Mouse (Mus musculus) megakaryocyte-erythroid progenitor cell, adult 5-6 weeks (primary cell): ENCODE measurements around the gene Zfp839. TPM values are rescaled to one million over a fixed set of nuclear protein-coding genes. Genes with fewer than 3 reads are reported as not detected.

Experiments used
- ATAC-seq: replicated peaks from 2 replicates; pipeline ENCODE4 v1.8.0; 2016; ENCODE audit warnings: mild to moderate bottlenecking, inconsistent platforms; ENCODE audit not compliant: severe bottlenecking, poor library complexity, low FRiP score, low TSS enrichment
- total RNA-seq, 2 experiments: library from RNA; stranded (forward) in 1 of 2; stranded (reverse) in 1 of 2; fragments of 200-1000, 215-1000 nt in 1 of 2; fragments of >200 nt in 1 of 2; fragmentation: Nextera tagmentation in 1 of 2; gene quantifications; 2 replicates each; pipeline ENCODE4 v1.2.3; 2014 to 2017

The Zfp839 gene
- total RNA-seq (2014; fragmentation: Nextera tagmentation) (5.9 and 6.6 TPM in 2 replicates), total RNA-seq (2017) (3.8 and 5.4 TPM in 2 replicates)

DNA sequence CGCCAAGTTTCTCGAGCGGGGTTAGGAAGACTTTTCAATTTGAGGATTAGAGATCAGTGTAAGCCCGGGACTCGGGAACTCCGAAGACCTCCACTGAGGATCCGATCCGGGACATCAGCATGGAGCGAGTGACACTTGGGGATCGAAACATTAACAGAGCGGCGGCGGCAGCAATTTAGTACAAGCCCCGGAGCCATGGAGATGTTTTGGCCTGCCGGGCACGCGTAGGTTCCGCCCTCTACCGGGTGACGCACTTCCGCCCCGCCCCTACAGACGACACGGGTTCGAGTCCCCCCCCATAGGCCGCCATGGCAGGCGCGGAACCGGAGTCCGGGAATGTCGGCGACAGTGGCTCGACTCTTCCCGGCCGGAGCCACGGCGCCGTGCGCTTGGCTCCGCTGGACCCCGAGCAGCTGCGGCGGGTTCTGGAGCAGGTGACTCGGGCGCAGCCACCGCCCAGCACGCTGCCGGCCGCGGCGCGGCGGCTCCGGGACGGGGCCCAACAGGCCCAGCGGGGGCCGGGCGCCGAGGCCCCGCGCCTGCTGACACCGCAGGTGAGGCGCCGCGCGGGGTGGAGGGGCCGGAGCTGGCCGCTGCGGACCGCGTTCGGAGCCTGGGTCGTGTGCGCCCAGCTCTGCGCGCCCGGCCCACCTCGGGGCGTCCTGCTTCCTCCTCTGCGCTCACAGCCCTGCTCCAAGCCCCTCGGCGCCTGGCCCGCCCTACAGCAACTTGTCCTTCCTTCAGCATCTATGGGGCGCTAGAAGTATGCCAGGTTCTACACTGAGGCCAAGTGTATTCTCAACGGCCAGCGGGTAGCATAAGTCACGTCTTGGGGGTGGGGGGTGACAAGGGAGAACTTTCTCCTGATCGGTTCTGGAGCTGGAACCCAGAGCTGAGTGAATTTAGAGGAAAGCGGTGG is at the start of gene Zfp839:
Gene Zfp839 (plus strand): TSS at position 244 of the 919 bp plus-strand sequence.
- peak; percentile 46 for ATAC-seq

DNA sequence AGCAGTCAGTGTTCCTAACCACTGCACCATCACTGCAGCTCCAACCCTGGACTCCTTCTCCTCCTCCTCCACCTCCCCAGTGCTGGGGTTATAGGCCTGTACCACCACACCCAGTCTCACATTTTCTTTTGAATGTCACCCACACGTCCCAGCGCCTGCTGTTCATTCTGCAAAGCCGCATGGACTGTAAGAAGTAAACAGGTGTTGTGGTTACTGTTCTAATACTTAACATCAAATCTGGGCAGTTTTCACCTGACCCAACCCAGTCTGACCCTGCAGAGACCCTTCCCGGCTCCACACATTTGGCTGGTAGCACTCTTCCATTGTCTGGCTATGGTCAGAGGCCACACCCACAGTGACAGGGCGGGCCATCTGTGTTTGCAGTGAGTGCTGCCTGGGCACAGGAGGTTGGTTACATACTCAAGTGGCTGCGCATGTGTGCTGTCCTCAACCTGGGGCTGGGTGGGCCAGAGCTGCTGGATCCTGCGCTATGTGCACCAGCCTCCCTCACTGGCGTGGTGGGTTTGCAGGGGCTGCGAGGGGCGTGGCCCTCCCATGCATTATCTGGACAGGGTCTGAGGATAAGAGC is 48.1 kb upstream of the Zfp839 start:
- ATAC-seq: no peak

DNA sequence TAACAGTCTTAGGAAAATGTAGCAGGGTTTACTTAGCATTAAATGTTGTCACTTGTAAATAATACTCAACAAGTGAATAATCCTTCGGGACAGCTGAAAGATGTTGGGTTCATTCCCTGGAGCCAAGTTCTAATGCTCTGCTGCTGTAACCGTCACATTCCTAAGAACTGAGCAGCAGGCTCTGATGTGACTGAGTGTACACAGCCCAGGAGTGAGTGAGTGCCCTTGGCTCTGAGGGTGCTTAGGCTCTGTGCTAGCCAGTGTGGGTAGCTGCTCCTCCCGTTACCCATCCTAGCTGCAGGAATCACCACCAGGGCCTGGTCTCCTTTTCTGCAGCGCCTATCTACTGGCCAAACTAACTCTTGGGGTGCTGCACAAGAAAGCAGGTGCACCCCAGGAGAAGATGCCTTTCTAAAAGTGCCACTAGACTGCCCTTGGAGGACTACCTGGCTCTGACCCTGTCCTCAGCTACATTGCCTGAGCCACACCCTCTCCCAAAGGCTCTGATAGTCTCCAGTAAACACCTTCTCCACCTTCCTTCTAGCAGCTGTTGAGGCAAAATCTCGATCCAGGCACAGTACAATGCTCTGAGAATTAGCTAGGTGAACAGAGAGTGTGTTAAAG is 47.3 kb upstream of the Zfp839 start:
- ATAC-seq: no peak

DNA sequence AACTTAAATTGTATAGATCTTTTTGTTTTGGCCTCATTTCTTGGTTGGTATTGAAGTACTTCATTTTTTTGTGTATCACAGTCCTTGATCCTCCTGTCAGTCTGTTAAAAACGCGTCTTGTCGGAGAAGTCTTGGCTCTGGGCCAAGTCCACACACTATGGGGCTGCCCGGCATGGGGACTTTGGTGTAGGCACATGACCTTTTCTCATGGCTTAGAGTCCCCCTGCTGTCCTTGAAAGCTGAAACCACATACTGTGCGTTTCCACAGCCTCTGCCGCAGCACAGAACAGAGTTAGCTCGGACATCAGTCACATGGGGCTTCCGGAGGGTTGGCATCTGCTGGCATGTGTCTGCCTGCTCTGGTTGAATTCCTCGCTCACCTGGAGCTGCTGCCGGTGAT is 45.8 kb upstream of the Zfp839 start:
- ATAC-seq: no peak

DNA sequence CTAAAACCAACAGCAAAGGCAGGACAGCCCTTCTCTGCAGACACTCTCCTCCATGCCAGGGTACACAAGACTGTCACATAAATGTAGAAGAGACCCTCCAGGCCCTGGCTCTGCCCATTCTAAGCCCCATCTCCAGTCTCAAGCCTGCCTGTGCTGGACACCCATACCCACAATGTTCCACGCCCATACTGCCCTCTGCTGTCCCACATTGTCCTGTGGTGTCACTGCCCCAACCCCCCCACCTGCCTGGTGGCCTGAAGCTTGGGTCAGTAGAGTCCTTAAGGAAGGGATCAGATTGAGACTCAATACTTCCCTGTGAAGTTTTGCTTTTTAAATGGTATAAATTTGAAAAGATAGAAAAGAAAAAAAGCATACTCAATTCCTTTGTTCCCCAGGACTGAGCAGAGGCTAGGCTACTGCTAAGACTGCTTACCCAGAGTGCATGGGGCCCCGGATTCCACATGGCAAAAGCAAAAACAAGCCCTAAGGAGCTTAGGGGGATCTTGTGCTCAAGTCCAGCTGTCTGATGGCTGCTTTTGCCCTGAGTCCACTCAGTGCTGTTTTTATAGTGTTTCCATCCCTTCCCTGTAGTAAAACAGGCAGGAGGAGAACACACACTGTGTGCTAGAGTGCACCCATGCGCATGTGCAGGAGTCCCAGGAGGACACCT is 43.6 kb upstream of the Zfp839 start:
- no peak for ATAC-seq

DNA sequence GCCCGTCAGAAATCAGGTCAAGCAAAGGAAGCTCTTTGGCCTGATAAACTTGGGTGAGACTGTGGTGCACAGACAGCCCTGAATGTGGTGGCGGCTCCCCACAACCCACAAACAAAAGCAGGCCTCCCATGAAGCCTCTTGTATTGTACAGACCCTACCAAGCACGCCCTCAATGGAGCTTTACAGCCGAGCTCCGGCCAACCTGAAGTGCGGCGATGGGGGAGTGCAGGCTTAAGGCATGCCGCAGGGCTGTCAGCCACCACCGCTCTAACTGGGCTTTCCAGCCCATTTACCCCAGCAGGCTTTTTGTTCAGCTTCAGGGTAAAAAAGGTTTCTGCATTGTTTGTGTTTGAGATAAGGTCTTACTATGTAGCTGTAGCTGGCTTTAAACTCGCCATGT is 41.6 kb upstream of the Zfp839 start:
- ATAC-seq: no peak

DNA sequence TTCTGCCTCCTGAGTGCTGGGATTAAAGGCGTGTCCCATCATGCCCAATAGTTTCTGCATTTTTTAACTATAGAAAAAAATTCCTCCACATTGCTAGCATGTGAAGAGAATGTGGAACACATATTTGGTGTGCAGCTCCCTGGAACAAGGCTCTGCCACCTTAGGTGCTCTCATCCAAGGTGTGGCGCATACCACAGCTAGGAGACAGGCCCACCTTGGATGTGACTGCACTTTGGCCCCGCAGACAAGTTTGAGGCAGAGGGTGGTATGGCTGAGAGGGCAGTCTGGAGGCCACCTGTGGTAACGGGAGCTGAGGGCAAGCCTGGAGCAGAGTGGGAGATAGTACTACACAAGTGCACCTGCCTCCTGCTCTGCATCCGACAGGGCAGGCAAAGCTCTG is 41.2 kb upstream of the Zfp839 start:
- no peak for ATAC-seq

DNA sequence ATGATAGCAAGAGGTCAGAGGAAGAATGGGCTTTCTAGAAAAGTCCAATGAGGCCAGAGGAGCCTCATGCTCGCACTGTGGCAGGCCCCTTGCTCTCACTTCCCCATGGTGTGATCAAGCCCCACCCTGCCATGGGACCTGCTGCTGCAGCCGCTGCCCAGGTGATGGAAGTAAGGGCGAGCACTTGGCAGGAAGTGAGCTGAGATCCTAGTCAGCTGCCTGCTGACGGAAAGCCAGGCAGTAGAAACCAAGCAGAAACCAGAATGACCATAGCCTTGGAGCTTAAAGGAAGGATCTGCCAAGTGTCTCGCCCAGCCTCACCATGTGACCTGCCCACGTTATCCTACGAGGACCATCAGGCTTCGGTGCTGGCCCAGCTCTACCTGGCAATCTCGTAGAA is 36.9 kb upstream of the Zfp839 start:
- ATAC-seq: 0 out of 2 replicates have a peak, but pooled peaks have one; percentile 16

DNA sequence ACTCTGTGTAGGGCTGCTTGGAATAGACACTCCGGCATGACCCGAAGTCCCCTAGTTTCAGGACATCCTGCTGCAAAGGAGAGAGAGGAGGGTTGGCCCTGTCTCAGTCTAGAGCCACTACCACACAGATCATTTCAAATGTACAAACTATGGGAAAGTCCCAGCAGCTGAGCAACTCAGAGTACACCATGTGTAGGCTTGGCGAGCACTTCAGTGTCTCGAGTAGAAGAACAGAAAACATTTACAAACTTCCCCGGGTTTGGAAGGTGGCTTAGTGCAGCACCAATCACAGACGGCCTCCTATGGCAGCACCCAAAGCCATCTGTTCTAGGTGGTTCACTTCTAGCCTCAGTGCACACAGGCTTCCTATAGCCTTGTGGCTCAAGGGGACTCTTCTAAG is 36.4 kb upstream of the Zfp839 start:
- ATAC-seq: no peak

DNA sequence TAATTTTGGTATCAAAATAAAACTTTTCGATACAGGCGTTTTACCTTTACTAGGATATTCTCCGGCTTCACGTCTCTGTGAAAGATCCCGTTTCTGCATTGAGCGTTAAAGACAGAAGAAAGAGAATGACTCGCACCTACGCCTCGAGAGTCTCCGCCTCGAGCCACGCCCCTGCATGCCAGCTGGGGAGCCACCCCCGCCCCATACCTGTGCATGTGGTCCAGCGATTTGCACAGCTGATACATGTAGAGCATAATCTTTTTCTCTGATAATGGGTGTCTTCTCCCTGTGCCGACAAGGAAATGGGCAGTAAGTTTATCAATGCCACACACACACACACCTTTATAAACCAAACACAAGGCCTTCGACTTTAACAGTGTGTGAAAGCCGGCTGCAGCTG is 35.1 kb upstream of the Zfp839 start:
- no peak for ATAC-seq

DNA sequence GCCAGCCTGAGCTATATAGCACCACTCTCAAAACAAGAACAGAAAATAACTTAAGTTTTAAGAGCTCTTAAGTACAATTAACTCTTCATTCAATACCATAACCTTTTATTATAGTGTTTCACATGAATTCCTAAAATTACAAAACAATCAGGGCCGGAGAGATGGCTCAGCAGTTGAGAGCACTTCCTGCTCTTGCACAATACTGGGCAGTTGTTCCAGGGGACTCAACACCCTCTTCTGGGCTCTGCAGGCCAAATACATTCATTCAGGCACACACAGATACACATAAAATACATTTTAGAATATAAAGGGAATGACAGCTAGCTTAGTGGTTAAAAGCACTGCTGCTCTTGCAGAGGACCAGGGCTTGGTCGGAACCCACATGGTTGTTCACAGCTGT is 33.2 kb upstream of the Zfp839 start:
- no peak for ATAC-seq

DNA sequence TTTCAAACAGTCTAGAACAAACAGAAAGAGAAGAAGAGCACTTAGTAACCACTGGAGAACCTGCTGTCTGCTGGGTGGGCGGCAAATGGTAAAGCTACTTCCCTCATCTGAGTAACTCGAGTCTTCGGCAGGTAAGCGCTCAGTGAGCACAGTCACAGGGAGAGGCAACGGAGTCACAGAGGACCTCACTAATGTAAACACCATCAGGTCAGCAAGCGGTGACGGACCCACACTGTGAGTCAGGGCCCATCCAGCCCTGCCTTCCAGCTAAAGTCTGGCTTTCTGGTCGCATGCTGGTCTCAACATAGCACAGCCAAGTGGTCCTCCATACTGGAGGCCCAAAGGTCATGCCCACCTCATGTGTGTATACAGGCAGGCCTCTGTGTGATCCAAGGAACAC is 30.7 kb upstream of the Zfp839 start:
- no peak for ATAC-seq

DNA sequence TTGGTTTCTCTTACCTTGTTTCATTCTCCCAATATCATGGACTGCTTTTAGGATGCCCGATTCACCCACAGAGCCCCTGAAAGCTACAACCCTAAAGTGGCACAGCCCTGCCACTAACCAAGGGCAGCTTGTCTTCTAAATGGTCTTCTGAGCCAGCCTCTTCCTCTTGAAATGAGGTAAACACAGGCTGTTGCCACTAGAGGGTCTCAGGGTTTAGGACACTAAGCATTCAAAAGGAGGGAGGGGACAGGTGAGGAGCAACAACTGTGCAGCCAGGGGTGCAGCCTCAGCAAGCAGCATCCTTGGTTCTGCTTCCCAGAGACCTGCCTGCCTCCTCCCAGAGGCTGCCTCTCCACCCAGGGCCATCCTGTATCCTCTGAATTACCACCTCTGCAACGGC is 28.3 kb upstream of the Zfp839 start:
- no peak for ATAC-seq

DNA sequence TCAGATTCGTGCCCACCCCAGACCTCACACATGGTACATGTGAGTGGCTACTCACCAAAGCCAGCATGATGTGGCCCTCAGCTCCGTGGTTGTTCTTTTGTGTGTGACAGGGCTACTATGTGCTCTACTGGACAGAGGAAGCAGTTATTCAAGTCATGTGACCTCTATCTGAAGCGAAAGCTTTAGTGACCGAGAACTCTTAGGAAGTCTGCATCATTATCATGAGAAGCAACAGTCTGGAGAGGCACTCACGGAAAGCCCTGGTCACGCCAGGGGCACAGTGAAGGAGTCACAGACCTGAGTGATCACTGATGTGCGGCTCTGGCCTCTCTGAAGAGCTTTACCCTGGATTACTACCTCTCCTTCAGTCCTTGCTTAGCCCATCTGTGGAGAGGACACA is 27.7 kb upstream of the Zfp839 start:
- ATAC-seq: no peak

DNA sequence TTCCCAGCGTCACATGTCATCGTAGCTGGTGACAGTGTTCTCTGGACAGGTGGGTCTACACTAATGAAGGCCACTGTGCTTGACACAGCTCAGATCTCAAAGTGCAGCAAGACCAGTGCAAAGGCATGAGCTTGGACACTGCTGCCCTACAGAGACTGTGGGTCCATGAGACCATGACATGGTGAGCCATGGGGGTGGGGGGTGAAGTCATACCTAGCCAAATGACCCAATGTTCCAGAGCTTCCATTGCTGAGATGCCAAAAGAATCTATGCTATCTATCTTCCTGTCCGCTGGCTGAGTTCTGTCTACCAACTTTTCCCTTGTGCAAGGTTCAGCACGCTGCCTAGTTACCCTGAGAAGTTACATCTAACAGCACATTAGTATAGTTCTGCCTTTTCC is 21.1 kb upstream of the Zfp839 start:
- no peak for ATAC-seq

DNA sequence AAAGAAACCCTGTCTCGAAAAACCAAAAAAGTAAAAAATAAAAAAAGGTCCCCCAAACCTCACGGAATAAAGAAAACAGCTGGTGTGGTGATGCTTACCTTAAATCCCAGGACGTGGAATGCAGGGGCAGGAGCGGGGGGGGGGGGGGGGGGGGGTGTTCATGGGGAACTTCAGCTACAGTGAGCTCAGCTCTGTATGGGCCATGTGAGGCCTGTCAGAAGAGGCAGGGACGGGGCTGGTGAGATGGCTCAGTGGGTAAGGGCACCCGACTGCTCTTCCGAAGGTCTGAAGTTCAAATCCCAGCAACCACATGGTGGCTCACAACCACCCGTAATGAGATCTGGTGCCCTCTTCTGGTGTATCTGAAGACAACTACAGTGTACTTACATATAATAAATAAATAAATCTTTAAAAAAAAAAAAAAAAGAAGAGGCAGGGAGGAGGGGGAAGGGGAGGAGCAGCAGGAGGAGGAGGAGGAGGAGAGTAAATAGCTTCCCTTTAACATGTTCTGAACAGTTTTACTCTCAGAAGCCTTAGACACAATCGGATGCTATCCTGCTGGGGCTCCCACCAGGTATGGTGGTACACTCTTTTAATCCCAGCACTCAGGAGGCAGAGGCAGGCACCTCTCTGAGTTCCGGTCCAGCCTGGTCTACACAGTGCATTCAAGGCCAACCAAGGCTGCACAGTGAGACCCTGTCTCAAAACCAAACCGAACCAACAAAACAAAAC is 19.6 kb upstream of the Zfp839 start:
- ATAC-seq: no peak

DNA sequence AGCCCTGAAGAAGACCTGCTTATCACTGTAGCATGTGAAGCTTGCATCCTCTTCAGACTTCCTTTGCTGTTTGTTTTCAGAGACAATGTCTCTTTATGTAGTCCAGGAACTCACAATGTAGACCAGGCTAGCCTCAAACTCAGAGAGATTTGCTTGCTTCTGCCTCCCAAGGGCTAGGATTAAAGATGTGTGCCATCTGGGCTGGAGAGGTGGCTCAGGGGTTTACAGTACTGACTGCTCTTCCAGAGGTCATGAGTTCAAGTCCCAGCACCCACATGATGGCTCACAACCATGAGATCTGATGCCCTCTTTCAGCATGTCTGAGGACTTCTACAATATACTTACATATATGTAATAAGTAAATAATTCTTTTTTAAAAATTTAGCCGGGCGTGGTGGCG is 14.9 kb upstream of the Zfp839 start:
- no peak for ATAC-seq

DNA sequence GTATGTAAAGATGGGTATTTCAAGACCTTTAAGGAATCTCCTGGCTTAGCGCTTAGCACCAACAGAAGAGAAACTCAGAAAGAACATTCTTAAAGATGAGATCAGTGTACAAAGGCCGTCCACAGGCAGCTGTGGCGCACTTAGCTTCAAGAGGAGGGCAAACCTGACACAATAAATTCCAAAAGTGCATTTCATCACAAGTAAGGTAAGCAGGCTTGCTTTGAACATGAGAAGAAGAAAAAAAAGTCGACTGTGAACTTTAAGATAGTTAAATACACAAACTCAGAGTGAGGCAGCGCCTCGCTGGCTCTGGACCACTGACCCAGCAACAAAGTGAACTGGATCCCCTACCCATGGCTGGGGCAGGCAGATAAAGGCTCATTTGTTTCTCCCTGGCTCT is 13.3 kb upstream of the Zfp839 start:
- ATAC-seq: no peak

DNA sequence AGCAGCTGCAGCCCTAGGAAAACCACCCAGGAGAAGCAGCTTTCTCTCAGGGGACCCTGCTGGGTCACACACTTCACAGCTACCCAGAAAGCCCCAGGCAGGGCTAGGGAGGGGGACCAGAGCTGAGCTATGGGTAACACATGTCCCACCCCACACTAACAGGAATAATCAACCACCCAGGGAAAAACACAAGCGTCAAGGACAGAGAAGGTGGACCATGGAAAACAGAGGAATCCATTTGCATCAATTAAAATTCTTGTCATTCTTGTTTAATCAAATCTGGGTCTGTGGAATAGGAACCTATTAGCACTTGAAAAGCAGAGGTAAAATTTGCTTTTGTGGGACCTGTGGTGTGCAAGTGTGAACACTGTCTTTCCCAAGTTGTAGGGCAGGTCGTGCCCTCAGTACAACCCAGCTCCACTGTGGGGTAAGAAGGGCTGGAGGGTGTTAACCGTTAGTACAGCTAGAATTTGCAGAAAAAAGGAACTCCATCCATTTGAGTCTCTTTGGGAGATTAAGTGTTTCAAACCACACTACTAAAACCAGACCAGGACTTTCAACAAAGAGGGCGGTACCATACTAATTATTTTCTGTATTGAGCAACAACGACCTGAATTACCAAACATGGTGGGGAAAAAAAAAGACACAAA is 12.7 kb upstream of the Zfp839 start:
- ATAC-seq: no peak
